Mouse (Mus musculus) kidney, postnatal 0 days (tissue): ENCODE measurements at regions not wholly inside any gene's neighbourhood (a gene's known extent, or its start where the extent isn't known, plus 50 kb on each side); places are given as distances from the start of the nearest gene placed in this dataset.

Experiments
- ATAC-seq: fragments of 200-750 bp; cut with Nextera tagmentation; replicated peaks from 2 replicates; pipeline ENCODE4 v1.8.0; 2017; ENCODE audit warnings: low read depth, moderate number of reproducible peaks, moderate TSS enrichment, moderate library complexity; ENCODE audit not compliant: low FRiP score
- DNase-seq: peaks from one replicate; pipeline ENCODE4 v3.0.0-alpha.2; 2016; ENCODE audit warnings: low spot score
- H3K27ac ChIP-seq: fragments of 300-500 bp; sonication (generic); 2 replicates; pipeline ENCODE4 v1.5.1; 2014; ENCODE audit warnings: mild to moderate bottlenecking
- H3K27me3 ChIP-seq: fragments of 300-500 bp; sonication (generic); 2 replicates; pipeline ENCODE4 v1.6.1; 2014; ENCODE audit warnings: low read length, mixed read lengths; ENCODE audit not compliant: insufficient read depth
- H3K36me3 ChIP-seq: fragments of 300-500 bp; sonication (generic); 2 replicates; pipeline ENCODE4 v1.6.1; 2014; ENCODE audit warnings: low read length, mixed read lengths; ENCODE audit not compliant: insufficient read depth
- H3K4me1 ChIP-seq: fragments of 300-500 bp; sonication (generic); replicated peaks from 2 replicates; pipeline ENCODE4 v1.6.1; 2014; ENCODE audit warnings: antibody characterized with exemption, low read length, mixed read lengths; ENCODE audit not compliant: insufficient read depth
- H3K4me2 ChIP-seq: fragments of 300-500 bp; sonication (generic); 2 replicates; pipeline ENCODE4 v1.6.1; 2014; ENCODE audit warnings: mild to moderate bottlenecking, low read length, moderate library complexity, mixed read lengths
- H3K4me3 ChIP-seq: fragments of 300-500 bp; sonication (generic); replicated peaks from 2 replicates; pipeline ENCODE4 v1.5.1; 2014; ENCODE audit warnings: low read depth, low read length
- H3K9ac ChIP-seq: fragments of 300-500 bp; sonication (generic); 2 replicates; pipeline ENCODE4 v1.6.1; 2014; ENCODE audit warnings: low read depth, low read length
- H3K9me3 ChIP-seq: fragments of 300-500 bp; sonication (generic); replicated peaks from 2 replicates; pipeline ENCODE4 v1.6.1; 2016; ENCODE audit warnings: low read length, inconsistent platforms, mixed read lengths
- CTCF ChIP-seq: IDR thresholded peaks from 2 replicates; pipeline ENCODE4 v1.5.1; 2016; ENCODE audit warnings: antibody characterized with exemption, low read depth, mild to moderate bottlenecking, moderate library complexity
- WGBS: fragments of 180-500 bp; shearing (Covaris S2); extraction: QIAGEN DNeasy Blood & Tissue Kit; methylation state at CpG from one replicate; pipeline ENCODE4 v1.1.7; 2014; 5-methylcytosine and 5-hydroxymethylcytosine counted together

DNA sequence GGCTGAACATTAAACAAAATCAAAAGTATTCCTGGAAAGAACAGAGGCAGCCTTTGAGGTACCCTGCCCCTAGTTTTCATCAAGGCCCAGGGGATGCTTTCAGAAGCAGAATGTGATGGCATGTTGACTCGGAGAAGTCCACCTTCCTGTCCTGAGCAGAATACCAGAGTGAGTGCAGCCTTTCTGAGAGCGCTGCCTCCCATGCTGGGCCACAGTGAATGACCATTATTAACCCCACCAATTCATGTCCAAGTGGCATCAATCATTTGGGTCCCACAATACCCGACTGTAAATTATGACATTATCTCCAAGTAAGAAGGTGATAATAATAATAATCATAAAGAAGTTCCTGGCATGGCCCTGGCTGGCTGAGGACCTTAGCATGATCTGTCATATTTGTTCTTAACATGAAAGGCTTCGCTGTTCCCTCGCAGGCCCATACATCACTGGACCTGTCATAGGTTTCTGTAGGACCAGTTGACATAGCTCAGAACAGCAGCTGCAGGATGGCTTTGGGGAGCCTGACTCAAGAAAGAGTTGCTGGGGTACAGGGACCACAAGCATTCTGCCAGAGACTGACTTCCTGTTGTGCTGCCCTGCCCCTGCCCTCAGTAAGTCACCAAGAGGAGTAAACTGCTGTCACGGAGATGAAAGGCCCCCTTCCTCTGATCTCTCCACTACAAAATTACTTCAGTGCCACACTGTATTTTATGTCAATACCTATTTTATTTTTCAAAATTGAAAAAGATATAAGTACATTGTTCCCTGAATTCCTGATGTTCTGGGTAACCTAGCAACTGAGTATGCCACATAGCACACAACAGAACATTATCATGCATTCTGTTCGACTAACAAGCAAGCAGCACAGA lies 176.6 kb downstream of the Tmem161b start:
- Histone ChIP-seq H3K9me3 (no peaks in the 10 kb centered on the region), H3K4me1 (no peaks in the 10 kb centered on the region), H3K4me3 (no peak overlapping the region), H3K36me3 (no peaks in the 10 kb centered on the region), H3K9ac (no peak overlapping the region), H3K27me3 (no peaks in the 10 kb centered on the region), H3K27ac (no peak overlapping the region), H3K4me2 (no peak overlapping the region)
- ATAC-seq (no peak), DNase-seq (no peak)
- 43% methylated on average over 7 of the region's 7 CpGs for WGBS
- TF ChIP-seq CTCF, result no peak

- H3K9me3 ChIP-seq, result no peaks in the 10 kb centered on the region
- no peaks in the 10 kb centered on the region for H3K36me3 ChIP-seq
- no peaks in the 10 kb centered on the region for H3K27me3 ChIP-seq
- H3K4me3 ChIP-seq, result no peak overlapping the region
- no peaks in the 10 kb centered on the region for H3K4me1 ChIP-seq
- H3K9ac ChIP-seq, result no peak overlapping the region
- WGBS, result 50% methylated on average over 3 of the region's 3 CpGs
- TF ChIP-seq CTCF, result no peak
- H3K4me2 ChIP-seq, result no peak overlapping the region
- ATAC-seq (no peak), DNase-seq (no peak)
- H3K27ac ChIP-seq, result no peak overlapping the region
These were observed 177.5 kb downstream of the Tmem161b start for GRCm38 (mm10) chr13:84399345-84400170.

GRCm38 (mm10) chr13:84401006-84401405 lies 178.9 kb downstream of the Tmem161b start:
- Histone ChIP-seq H3K27ac (no peak overlapping the region), H3K9ac (no peak overlapping the region), H3K4me3 (no peak overlapping the region), H3K4me1 (no peaks in the 10 kb centered on the region), H3K4me2 (no peak overlapping the region), H3K9me3 (no peaks in the 10 kb centered on the region), H3K36me3 (no peaks in the 10 kb centered on the region), H3K27me3 (no peaks in the 10 kb centered on the region)
- DNase-seq, result no peak
- no peak for TF ChIP-seq CTCF
- no peak for ATAC-seq

DNA sequence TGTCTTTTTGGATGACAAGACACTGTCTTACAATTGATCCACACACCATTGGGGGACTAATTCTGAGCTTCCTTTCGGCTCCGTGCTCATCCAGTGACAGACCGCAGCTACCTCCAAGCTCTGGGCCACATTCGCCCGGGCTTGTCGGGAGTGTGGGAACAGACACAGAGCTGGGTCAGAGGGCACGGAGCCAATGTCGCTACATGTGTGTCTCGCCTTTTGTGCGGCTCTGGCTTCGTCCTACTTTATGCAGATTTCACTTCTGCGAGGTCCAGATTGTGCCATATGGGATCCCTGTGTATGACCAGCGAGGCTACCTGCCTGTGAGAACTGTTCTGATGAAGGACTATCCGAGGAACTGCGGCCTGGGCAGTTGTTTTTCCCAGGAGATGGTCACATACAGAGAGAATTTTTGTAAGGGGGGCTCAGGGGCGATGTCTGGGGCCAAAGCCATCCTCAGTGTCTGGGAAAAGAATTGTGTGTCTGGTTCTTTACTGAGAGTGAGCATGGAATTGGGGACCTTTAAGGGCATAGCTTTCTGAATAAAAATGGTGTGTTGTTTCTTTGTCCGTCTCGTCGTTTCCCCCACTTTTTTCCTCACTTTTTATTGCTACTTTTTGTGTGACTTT lies 182.6 kb downstream of the Tmem161b start:
- DNase-seq, result no peak
- H3K27me3 ChIP-seq, result no peaks in the 10 kb centered on the region
- WGBS, result 77% methylated on average over 19 of the region's 19 CpGs
- TF ChIP-seq CTCF, result no peak
- H3K4me3 ChIP-seq, result no peak overlapping the region
- H3K4me1 ChIP-seq, result no peaks in the 10 kb centered on the region
- H3K9ac ChIP-seq, result no peak overlapping the region
- H3K27ac ChIP-seq, result no peak overlapping the region
- H3K9me3 ChIP-seq, result no peaks in the 10 kb centered on the region
- H3K36me3 ChIP-seq, result no peaks in the 10 kb centered on the region
- H3K4me2 ChIP-seq, result no peak overlapping the region
- no peak for ATAC-seq

GRCm38 (mm10) chr13:84434444-84434843 lies 212.3 kb downstream of the Tmem161b start:
- no peaks in the 10 kb centered on the region for H3K27me3 ChIP-seq
- no peaks in the 10 kb centered on the region for H3K36me3 ChIP-seq
- H3K4me3 ChIP-seq, result no peak overlapping the region
- DNase-seq (no peak), ATAC-seq (no peak)
- no peak for TF ChIP-seq CTCF
- H3K27ac ChIP-seq, result no peak overlapping the region
- H3K9me3 ChIP-seq, result no peaks in the 10 kb centered on the region
- WGBS, result 67% methylated on average over 2 of the region's 2 CpGs
- H3K4me1 ChIP-seq, result no peaks in the 10 kb centered on the region
- no peak overlapping the region for H3K4me2 ChIP-seq
- H3K9ac ChIP-seq, result no peak overlapping the region
